Mouse (Mus musculus): Measurements from ENCODE around the gene Adh1.
A peak's percentile ranks its signal among the peaks of the same experiment; 100 is the strongest.

The Adh1 gene

GRCm38 (mm10) chr3:138230266-138230665 lies 30.5 kb upstream of the Adh1 start:
- TF ChIP-seq GATA4 (IDR thresholded peaks at IDR 0.05; ENCODE audit: insufficient replicate concordance, low read length): no peak

- no peak for TF ChIP-seq GATA4 (IDR thresholded peaks at IDR 0.05; ENCODE audit: insufficient replicate concordance, low read length)
Observed at GRCm38 (mm10) chr3:138231531-138231930, 29.3 kb upstream of the Adh1 start.

DNA sequence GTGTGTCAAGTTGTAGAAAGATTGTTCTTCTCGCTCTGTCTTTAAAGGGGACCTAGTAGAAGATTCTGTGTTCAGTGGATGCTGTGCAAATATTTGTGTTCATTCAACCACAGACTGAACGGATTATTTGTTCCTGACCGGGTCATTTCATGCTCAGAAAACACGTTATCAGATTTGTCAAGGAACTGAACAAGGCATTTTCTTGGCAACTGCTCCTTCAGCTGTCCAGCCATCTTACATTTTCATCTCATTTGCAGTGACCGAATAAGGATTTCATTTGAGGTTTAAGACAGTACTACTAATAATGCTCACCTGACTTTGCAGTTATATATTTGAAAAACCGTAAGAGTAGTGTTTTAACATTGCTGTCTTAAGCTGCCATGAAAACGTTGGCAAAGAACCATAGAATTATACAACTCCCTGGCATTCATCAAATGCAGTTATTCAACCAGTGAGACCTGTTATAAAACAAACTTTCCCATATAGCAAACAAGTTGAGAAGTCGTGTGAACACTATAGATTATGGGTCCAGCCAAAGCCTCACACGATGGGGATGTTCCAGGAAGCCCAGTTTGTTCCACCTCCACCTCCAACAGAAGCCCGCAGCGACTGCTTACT lies 24.1 kb upstream of the Adh1 start:
- 0 out of 2 replicates have a peak, but pooled peaks have one; percentile 32 for TF ChIP-seq GATA4 (IDR thresholded peaks at IDR 0.05; ENCODE audit: insufficient replicate concordance, low read length)

DNA sequence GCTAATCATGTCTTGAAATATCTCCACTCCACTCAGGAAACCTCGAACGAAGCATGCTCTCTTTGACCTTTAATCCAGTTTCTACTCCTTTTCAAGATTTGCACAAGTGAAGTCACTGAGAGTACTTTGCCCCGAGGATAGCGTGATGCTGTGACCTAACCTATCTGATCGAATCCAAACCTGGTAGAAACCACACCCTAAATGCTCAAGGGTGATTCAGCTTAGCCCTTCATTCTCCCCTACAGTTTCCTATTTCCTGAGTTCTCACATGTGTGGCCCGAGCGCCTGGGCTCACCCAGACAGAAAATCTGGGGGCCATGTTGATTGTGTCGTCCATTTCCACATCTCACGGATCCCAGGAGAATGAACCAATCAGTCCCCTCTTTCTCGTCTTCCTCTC lies 22.7 kb upstream of the Adh1 start:
- TF ChIP-seq GATA4 (IDR thresholded peaks at IDR 0.05; ENCODE audit: insufficient replicate concordance, low read length): no peak

DNA sequence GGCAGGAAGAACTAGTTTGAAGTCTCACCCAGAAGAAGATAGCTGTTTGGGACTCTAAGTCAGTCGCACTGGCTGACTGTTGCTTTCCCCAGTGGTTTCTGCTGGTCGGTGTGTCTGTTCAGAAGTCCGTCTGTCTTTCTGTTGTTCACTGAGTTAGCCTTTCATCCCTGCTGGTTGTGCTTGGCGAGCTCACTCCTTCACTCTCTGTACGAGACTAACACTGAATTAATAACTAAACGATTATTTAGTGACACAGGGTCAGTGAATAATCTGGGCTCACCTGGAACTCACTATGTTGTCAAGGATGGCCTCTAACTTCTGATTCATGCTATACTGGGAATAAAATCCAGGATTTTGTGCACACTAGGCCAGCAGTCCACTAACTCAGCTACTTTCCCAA lies 21.3 kb upstream of the Adh1 start:
- no peak for TF ChIP-seq GATA4 (IDR thresholded peaks at IDR 0.05; ENCODE audit: insufficient replicate concordance, low read length)

DNA sequence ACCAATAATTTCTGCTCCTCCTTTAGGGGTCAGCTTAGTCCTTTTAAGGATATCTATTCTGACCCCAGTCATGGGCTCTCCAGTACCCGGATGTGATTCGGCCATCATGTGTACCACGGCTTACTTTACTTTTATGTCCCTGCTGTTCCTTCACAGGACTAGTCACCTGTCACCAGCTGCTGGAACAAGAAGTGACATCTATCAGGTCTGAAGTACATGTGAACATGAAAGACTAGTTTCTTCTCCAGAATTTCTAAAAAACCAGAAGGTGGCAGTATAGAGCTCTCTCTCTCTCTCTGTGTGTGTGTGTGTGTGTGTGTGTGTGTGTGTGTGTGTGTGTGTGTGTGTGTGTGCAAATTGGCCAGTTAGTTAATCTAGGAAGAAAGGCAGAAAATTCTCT lies 20.4 kb upstream of the Adh1 start:
- TF ChIP-seq GATA4 (IDR thresholded peaks at IDR 0.05; ENCODE audit: insufficient replicate concordance, low read length): no peak

- no peak for TF ChIP-seq GATA4 (IDR thresholded peaks at IDR 0.05; ENCODE audit: insufficient replicate concordance, low read length)
Observed at GRCm38 (mm10) chr3:138240942-138241341, 19.8 kb upstream of the Adh1 start.

DNA sequence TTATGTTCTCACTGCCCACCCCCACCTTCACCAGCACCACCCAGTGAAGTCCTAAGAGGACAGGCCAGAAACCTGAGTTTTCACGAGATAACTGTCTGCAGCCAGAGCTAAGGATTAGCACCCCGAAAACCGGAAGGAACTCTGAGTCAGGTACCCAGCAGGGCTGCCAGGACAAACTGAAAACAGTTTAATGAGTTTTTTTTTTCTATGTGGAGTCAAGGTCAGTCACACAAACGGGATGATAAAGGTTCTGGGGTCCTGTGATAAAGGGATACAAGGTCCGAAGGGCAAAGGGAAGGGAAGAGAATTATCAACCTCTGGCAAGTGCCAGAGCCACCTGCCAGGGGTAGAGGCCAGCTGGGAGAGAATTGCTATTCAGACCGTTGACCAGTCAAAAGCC lies 19.4 kb upstream of the Adh1 start:
- peak; percentile 80 for TF ChIP-seq GATA4 (IDR thresholded peaks at IDR 0.05; ENCODE audit: insufficient replicate concordance, low read length)

DNA sequence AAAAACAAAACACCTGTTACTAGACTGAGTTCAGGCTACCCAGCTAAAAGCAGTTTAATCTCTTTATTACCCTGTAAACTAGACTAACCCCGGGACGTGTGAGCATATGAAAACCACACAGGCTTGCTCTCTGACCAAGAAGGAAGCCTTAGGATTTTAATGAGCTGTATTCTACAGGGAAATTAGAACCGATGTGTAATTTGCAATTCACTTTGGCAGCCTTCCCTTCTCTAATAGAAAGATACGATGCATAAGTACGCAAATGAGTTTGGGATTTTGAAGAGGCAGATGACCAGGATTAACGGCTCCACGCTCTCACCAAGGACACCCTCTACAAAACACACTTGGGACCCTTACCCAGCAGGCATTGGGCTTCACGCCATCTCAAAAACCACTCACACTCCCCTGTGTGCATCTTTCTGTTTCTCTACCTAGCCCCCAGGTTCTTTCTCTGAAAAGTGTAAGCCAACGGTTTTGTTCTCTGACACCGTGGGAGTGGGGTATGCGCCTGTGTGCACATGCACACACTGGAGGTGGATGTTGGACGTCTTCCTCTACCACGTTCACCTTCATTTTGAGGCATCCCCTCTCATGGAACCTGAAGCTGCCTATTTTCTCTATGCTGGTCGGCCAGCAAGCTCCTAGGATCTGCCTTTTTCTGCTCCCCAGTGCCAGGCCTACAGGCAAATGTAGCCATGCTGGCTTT lies 18.6 kb upstream of the Adh1 start:
- no peak for TF ChIP-seq GATA4 (IDR thresholded peaks at IDR 0.05; ENCODE audit: insufficient replicate concordance, low read length)

DNA sequence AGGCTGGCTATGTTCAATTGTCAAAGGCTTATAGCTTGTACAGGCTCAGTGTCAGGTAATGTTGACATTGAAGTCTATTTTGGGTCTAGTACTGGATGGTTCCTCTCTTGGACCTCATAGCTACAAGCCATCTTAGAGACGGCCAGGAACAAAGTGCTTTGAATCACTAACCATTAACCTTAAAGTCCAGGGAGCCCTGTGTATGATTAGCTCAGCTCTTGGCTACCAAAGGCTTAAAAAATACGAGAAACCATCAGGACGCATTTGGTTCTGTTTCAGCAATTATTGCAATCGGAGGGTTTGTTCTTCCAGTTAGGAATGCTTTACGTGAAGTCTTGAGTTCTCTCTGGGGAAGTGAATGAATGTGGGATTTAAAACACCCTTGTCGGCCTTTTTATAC lies 17.9 kb upstream of the Adh1 start:
- TF ChIP-seq GATA4 (IDR thresholded peaks at IDR 0.05; ENCODE audit: insufficient replicate concordance, low read length): no peak

DNA sequence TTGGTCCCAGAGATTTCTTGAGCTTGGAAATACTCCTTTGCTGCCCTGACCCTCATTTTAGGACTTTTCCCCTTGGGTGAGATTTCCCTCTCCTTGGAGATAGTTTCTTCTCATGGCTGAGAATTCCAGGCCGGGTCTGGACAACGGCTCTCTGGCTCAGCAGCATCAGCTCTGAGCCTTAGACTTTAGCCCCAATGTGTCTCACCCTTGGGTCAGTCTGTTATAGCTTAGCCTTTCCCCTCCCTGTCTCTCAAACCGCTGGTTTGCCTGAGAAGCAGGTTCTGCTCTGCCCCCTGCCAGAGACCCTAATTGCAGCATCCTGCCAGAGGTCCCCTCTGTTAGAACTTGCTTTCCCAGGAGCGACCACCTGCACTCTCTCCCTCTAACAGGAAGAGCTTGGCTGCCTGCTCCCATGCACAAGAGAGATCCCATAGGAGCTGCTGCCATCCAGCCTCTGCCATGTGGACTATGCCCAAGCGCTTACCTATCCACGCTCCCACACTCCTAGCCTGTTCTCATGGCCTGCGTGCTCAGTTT lies 16.4 kb upstream of the Adh1 start:
- no peak for TF ChIP-seq GATA4 (IDR thresholded peaks at IDR 0.05; ENCODE audit: insufficient replicate concordance, low read length)

- TF ChIP-seq GATA4 (IDR thresholded peaks at IDR 0.05; ENCODE audit: insufficient replicate concordance, low read length): no peak
Observed at GRCm38 (mm10) chr3:138246511-138247020, 14.2 kb upstream of the Adh1 start.

DNA sequence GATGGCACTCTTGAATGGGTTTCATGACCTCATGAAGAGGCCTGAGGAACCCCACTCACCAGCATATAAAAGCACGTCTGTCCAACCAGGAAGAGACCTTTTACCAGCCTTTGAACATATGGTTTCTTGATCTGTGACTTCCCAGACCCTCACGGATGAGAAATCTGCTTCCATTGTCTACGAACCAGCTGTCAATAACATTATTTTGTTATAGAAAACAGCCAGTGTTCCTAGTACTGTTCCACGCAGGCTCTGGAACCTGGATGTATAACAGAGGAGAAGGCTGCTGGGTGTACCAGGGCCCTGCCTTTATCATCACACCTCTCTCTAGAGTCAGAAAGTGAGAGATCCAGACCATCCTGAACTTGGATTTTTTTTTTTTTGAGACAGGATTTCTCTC lies 13.6 kb upstream of the Adh1 start:
- no peak for TF ChIP-seq GATA4 (IDR thresholded peaks at IDR 0.05; ENCODE audit: insufficient replicate concordance, low read length)

- no peak for TF ChIP-seq GATA4 (IDR thresholded peaks at IDR 0.05; ENCODE audit: insufficient replicate concordance, low read length)
Observed at GRCm38 (mm10) chr3:138248011-138248410, 12.8 kb upstream of the Adh1 start.

GRCm38 (mm10) chr3:138248746-138249145 lies 12.0 kb upstream of the Adh1 start:
- no peak for TF ChIP-seq GATA4 (IDR thresholded peaks at IDR 0.05; ENCODE audit: insufficient replicate concordance, low read length)

DNA sequence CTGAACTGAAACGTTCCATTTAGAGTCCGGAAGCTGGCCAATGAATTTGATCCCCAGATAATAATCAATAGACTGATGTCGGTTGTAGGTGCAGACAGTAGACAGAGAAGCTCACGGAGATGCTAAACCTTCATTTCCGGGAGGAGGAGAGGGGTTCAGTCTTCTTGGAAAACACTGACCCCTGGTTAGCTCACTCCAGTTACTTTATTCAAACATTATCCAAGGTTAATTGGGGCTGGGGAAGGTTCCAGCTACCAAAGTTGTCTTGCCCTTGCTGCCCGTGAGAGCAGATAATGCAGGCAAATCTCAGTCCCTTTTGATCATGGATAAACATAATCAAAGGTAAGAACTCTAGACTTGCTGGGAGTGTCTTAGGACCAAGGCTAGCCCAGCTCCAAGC lies 9.6 kb upstream of the Adh1 start:
- no peak for TF ChIP-seq GATA4 (IDR thresholded peaks at IDR 0.05; ENCODE audit: insufficient replicate concordance, low read length)

Data from liver, adult (tissue).